Comparison of ENCODE assay signal across 9 mouse cellular contexts in the genomic region with DNA sequence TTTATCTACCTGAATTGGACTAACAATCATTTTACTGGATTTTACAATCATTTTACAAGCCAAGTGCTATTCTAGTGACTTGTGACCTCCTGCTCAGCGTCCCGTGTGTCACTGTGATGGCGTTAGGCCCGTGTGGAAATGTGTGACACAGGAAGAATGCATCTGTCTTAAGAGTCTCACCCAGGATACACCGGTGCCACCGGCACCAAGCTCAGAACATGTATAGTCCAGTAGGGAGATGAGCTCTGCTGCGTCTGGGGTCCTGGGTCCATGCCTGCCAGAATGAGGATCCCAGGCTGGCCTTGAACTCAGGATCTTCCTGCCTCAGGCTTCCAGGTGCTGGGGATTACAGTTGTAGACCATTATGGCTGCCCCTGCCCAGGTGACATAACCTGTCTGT. TPM values are rescaled to one million over a fixed set of nuclear protein-coding genes. Genes with fewer than 3 reads are reported as not detected.
DNase-seq lines count a peak whose midpoint lies in the region; ATAC-seq lines count a peak whose summit lies in the region.
"Had no signal": no experiment of that assay in that cellular context is flagged by ENCODE, and none has a peak within 500 bp of the region (broad histone marks: within the 10 kb centered on the region; RNA-seq: fewer than 3 reads in every experiment).

No protein-coding gene starts in this region.

- no peaks in the 10 kb centered on the region for H3K9me3 ChIP-seq in forebrain, embryonic 12.5 days
- peaks cover 3% of the 10 kb centered on the region; the same call in 1 of the 2 replicates for H3K9me3 ChIP-seq in forebrain, embryonic 10.5 days
- H3K9me3 ChIP-seq in kidney, embryonic 16.5 days (ENCODE audit: low read length), result no peaks in the 10 kb centered on the region; the same call in 1 of the 2 replicates
- H3K9me3 ChIP-seq in hindbrain, embryonic 13.5 days, result no peaks in the 10 kb centered on the region

- 93% methylated on average over 7 of the region's 7 CpGs for WGBS in forebrain, embryonic 12.5 days
- 93% methylated on average over 7 of the region's 7 CpGs for WGBS in forebrain, embryonic 10.5 days
- WGBS in kidney, embryonic 16.5 days, result 67% methylated on average over 7 of the region's 7 CpGs
- WGBS in hindbrain, embryonic 13.5 days, result 91% methylated on average over 7 of the region's 7 CpGs

- DNase-seq in forebrain, embryonic 10.5 days (ENCODE audit: extremely low spot score, low spot score), result no peak
- DNase-seq in kidney, postnatal 4 days, result no peak
- DNase-seq in thymus, adult 18-20 months, result no peak
- DNase-seq in MN1 (ENCODE audit: low spot score), result no peak
- DNase-seq: kidney, postnatal 14 days had no signal

- no peak for ATAC-seq in forebrain, embryonic 12.5 days (ENCODE audit: low FRiP score)
- ATAC-seq in kidney, embryonic 16.5 days (ENCODE audit: low FRiP score, low TSS enrichment), result no peak
- ATAC-seq in hindbrain, embryonic 13.5 days (ENCODE audit: low FRiP score), result no peak

- no peak overlapping the region for H3K9ac ChIP-seq in forebrain, embryonic 12.5 days
- peak overlapping the region; percentile 7; the same call in 1 of the 2 replicates for H3K9ac ChIP-seq in kidney, embryonic 16.5 days (replicated peaks; ENCODE audit: low read length)
- peak overlapping the region; percentile 58 for H3K9ac ChIP-seq in hindbrain, embryonic 13.5 days

- H3K27me3 ChIP-seq in forebrain, embryonic 12.5 days, result no peaks in the 10 kb centered on the region
- no peaks in the 10 kb centered on the region for H3K27me3 ChIP-seq in forebrain, embryonic 10.5 days (ENCODE audit: poor library complexity, severe bottlenecking)
- H3K27me3 ChIP-seq in kidney, embryonic 16.5 days (ENCODE audit: insufficient read depth, low read length), result no peaks in the 10 kb centered on the region
- H3K27me3 ChIP-seq in hindbrain, embryonic 13.5 days, result no peaks in the 10 kb centered on the region

- no peak overlapping the region for H3K4me3 ChIP-seq in forebrain, embryonic 12.5 days (replicated peaks)
- H3K4me3 ChIP-seq in forebrain, embryonic 10.5 days, result no peak overlapping the region
- H3K4me3 ChIP-seq in kidney, embryonic 16.5 days (ENCODE audit: low read length), result peak overlapping the region; percentile 21; the same call in 1 of the 2 replicates
- H3K4me3 ChIP-seq in brown adipose tissue, adult 24 weeks (ENCODE audit: insufficient read depth, low read depth, low read length), result peak overlapping the region; percentile 93
- H3K4me3 ChIP-seq in hindbrain, embryonic 13.5 days, result no peak overlapping the region

- peaks cover 74% of the 10 kb centered on the region for H3K4me1 ChIP-seq in forebrain, embryonic 12.5 days
- peaks cover 90% of the 10 kb centered on the region for H3K4me1 ChIP-seq in forebrain, embryonic 10.5 days
- peaks cover 68% of the 10 kb centered on the region for H3K4me1 ChIP-seq in kidney, embryonic 16.5 days (ENCODE audit: insufficient read depth, low read length)
- H3K4me1 ChIP-seq in brown adipose tissue, adult 24 weeks (ENCODE audit: control insufficient read depth, insufficient read depth, insufficient read length, low read length), result peaks cover 55% of the 10 kb centered on the region
- peaks cover 77% of the 10 kb centered on the region for H3K4me1 ChIP-seq in hindbrain, embryonic 13.5 days (replicated peaks)

- peaks cover 8% of the 10 kb centered on the region for H3K36me3 ChIP-seq in forebrain, embryonic 12.5 days (replicated peaks)
- H3K36me3 ChIP-seq in forebrain, embryonic 10.5 days (replicated peaks), result peaks cover 17% of the 10 kb centered on the region
- H3K36me3 ChIP-seq in kidney, embryonic 16.5 days (ENCODE audit: insufficient read depth, low read length), result no peaks in the 10 kb centered on the region
- H3K36me3 ChIP-seq in hindbrain, embryonic 13.5 days, result peaks cover 20% of the 10 kb centered on the region

- H3K27ac ChIP-seq in forebrain, embryonic 12.5 days, result no peak overlapping the region
- H3K27ac ChIP-seq in forebrain, embryonic 10.5 days, result no peak overlapping the region
- peak overlapping the region; percentile 89; the same call in 1 of the 2 replicates for H3K27ac ChIP-seq in kidney, embryonic 16.5 days (ENCODE audit: low read length)
- peak overlapping the region; percentile 65 for H3K27ac ChIP-seq in brown adipose tissue, adult 24 weeks (replicated peaks; ENCODE audit: low read depth, low read length)
- H3K27ac ChIP-seq in hindbrain, embryonic 13.5 days, result no peak overlapping the region

- 0 out of 2 replicates have a peak overlapping the region, but pooled peaks have one; percentile 10 for H3K4me2 ChIP-seq in forebrain, embryonic 12.5 days
- H3K4me2 ChIP-seq in kidney, embryonic 16.5 days (replicated peaks; ENCODE audit: low read depth, low read length), result peak overlapping the region; percentile 70; the same call in 1 of the 2 replicates
- peak overlapping the region; percentile 68 for H3K4me2 ChIP-seq in hindbrain, embryonic 13.5 days

RNA-seq across cellular contexts. Expression of gene Sec14l1, which starts 2.8 kb away (rescaled TPM):
- 67.2 and 67.6 TPM in 2 replicates for polyA plus RNA-seq in forebrain, embryonic 12.5 days (2016; fragmentation: Nextera tagmentation; extraction: Ambion mirVana)
- 44.3 and 46.7 TPM in 2 replicates for polyA plus RNA-seq in forebrain, embryonic 10.5 days (2016; fragmentation: Nextera tagmentation; extraction: Ambion mirVana)
- 91.5 and 92.9 TPM in 2 replicates for polyA plus RNA-seq in kidney, embryonic 16.5 days (2015; fragmentation: Nextera tagmentation; extraction: Ambion mirVana)
- polyA plus RNA-seq in brown adipose tissue, adult 24 weeks (2012; ENCODE audit: insufficient read depth, insufficient read length, missing spikeins), result 35.4 and 37.4 TPM in 2 replicates
- 63.3 and 65.9 TPM in 2 replicates for polyA plus RNA-seq in hindbrain, embryonic 13.5 days (2015; fragmentation: Nextera tagmentation; extraction: Ambion mirVana)

Comparison
In these comparisons a context has a peak if more than half of its experiments do, and no peak if none do; other contexts are left out.
1. H3K27ac ChIP-seq: peak in kidney, embryonic 16.5 days (single experiment) and brown adipose tissue, adult 24 weeks (single experiment); none in forebrain, embryonic 12.5 days (single experiment), forebrain, embryonic 10.5 days (single experiment) and hindbrain, embryonic 13.5 days (single experiment).
2. H3K4me2 ChIP-seq: peak in every context shown above with its lines; median percentile 70 in kidney, embryonic 16.5 days; 68 in hindbrain, embryonic 13.5 days; 10 in forebrain, embryonic 12.5 days.
3. H3K4me3 ChIP-seq: peak in kidney, embryonic 16.5 days (single experiment) and brown adipose tissue, adult 24 weeks (single experiment); none in forebrain, embryonic 12.5 days (single experiment), forebrain, embryonic 10.5 days (single experiment) and hindbrain, embryonic 13.5 days (single experiment).